Mouse (Mus musculus): Measurements from ENCODE around the gene Lce3f. TPM values are rescaled to one million over a fixed set of nuclear protein-coding genes. Genes with fewer than 3 reads are reported as not detected.
A peak's percentile ranks its signal among the peaks of the same experiment; 100 is the strongest.

Gene Lce3f
- total and polyA plus RNA-seq, 2 experiments from 2014 or later = not detected

- Histone ChIP-seq H3K9me3 (ENCODE audit: low read length) (no peaks in the 10 kb centered on the region), H3K4me2 (ENCODE audit: low read depth, low read length, poor library complexity, severe bottlenecking) (no peak overlapping the region), H3K36me3 (ENCODE audit: insufficient read depth, low read length) (no peaks in the 10 kb centered on the region), H3K9ac (replicated peaks; ENCODE audit: low read length, poor library complexity, severe bottlenecking) (no peak overlapping the region), H3K27me3 (ENCODE audit: insufficient read depth, low read length) (no peaks in the 10 kb centered on the region), H3K27ac (ENCODE audit: low read depth, low read length) (no peak overlapping the region), H3K4me3 (ENCODE audit: low read depth, low read length) (no peak overlapping the region), H3K4me1 (ENCODE audit: insufficient read depth, low read length) (no peaks in the 10 kb centered on the region)
- no peak for TF ChIP-seq CTCF (IDR thresholded peaks at IDR 0.05)
- DNase-seq (ENCODE audit: low spot score) (no peak), ATAC-seq (ENCODE audit: low FRiP score) (no peak)
- WGBS = 94% methylated on average over 1 of the region's 1 CpGs
Measured at GRCm38 (mm10) chr3:93021171-93021570, 29.1 kb downstream of the Lce3f start.

- Histone ChIP-seq H3K27ac (ENCODE audit: low read depth, low read length) (no peak overlapping the region), H3K9ac (replicated peaks; ENCODE audit: low read length, poor library complexity, severe bottlenecking) (no peak overlapping the region), H3K4me1 (ENCODE audit: insufficient read depth, low read length) (no peaks in the 10 kb centered on the region), H3K4me2 (ENCODE audit: low read depth, low read length, poor library complexity, severe bottlenecking) (no peak overlapping the region), H3K9me3 (ENCODE audit: low read length) (no peaks in the 10 kb centered on the region), H3K27me3 (ENCODE audit: insufficient read depth, low read length) (no peaks in the 10 kb centered on the region), H3K36me3 (ENCODE audit: insufficient read depth, low read length) (no peaks in the 10 kb centered on the region), H3K4me3 (ENCODE audit: low read depth, low read length) (no peak overlapping the region)
- TF ChIP-seq CTCF (IDR thresholded peaks at IDR 0.05) = no peak
- no peak for DNase-seq (ENCODE audit: low spot score)
- WGBS = 85% methylated on average over 3 of the region's 3 CpGs
- no peak for ATAC-seq (ENCODE audit: low FRiP score)
Measured at GRCm38 (mm10) chr3:93023411-93024184, 31.6 kb downstream of the Lce3f start.

- ATAC-seq (ENCODE audit: low FRiP score) (no peak), DNase-seq (ENCODE audit: low spot score) (no peak)
- no peaks in the 10 kb centered on the region for H3K27me3 ChIP-seq (ENCODE audit: insufficient read depth, low read length)
- H3K27ac ChIP-seq (ENCODE audit: low read depth, low read length) = no peak overlapping the region
- no peak overlapping the region for H3K9ac ChIP-seq (replicated peaks; ENCODE audit: low read length, poor library complexity, severe bottlenecking)
- no peaks in the 10 kb centered on the region for H3K36me3 ChIP-seq (ENCODE audit: insufficient read depth, low read length)
- H3K4me3 ChIP-seq (ENCODE audit: low read depth, low read length) = no peak overlapping the region
- H3K9me3 ChIP-seq (ENCODE audit: low read length) = no peaks in the 10 kb centered on the region
- no peak for TF ChIP-seq CTCF (IDR thresholded peaks at IDR 0.05)
- 85% methylated on average over 2 of the region's 2 CpGs for WGBS
- H3K4me2 ChIP-seq (ENCODE audit: low read depth, low read length, poor library complexity, severe bottlenecking) = no peak overlapping the region
- no peaks in the 10 kb centered on the region for H3K4me1 ChIP-seq (ENCODE audit: insufficient read depth, low read length)
Measured at GRCm38 (mm10) chr3:93025486-93025885, 33.5 kb downstream of the Lce3f start.

- TF ChIP-seq CTCF (IDR thresholded peaks at IDR 0.05) = peak; percentile 97
- DNase-seq (ENCODE audit: low spot score) (peak; percentile 91), ATAC-seq (ENCODE audit: low FRiP score) (peak; percentile 94)
- no peak overlapping the region for H3K9ac ChIP-seq (replicated peaks; ENCODE audit: low read length, poor library complexity, severe bottlenecking)
- no peaks in the 10 kb centered on the region for H3K4me1 ChIP-seq (ENCODE audit: insufficient read depth, low read length)
- H3K4me3 ChIP-seq (ENCODE audit: low read depth, low read length) = no peak overlapping the region
- H3K9me3 ChIP-seq (ENCODE audit: low read length) = no peaks in the 10 kb centered on the region
- H3K36me3 ChIP-seq (ENCODE audit: insufficient read depth, low read length) = no peaks in the 10 kb centered on the region
- H3K27me3 ChIP-seq (ENCODE audit: insufficient read depth, low read length) = no peaks in the 10 kb centered on the region
- H3K27ac ChIP-seq (ENCODE audit: low read depth, low read length) = no peak overlapping the region
- 51% methylated on average over 5 of the region's 5 CpGs for WGBS
- H3K4me2 ChIP-seq (ENCODE audit: low read depth, low read length, poor library complexity, severe bottlenecking) = no peak overlapping the region
Measured at GRCm38 (mm10) chr3:93031450-93031849, 39.4 kb downstream of the Lce3f start.

Other genes starting within 250 kb of the Lce3f start
- gene Lce1g, start 239.9 kb upstream of the Lce3f start, total RNA-seq (2014; rRNA removed) = 1.9 TPM in 1 of 2 replicates, not detected in the other
- not detected in 2 replicates for gene Lce1g, start 239.9 kb upstream of the Lce3f start, polyA plus RNA-seq (2015; fragmentation: Nextera tagmentation; extraction: Ambion mirVana)
- gene Lce1h, start 227.2 kb upstream of the Lce3f start, total RNA-seq (2014; rRNA removed) = not detected in 2 replicates
- gene Lce1h, start 227.2 kb upstream of the Lce3f start, polyA plus RNA-seq (2015; fragmentation: Nextera tagmentation; extraction: Ambion mirVana) = not detected in 2 replicates
- gene Lce1i, start 213.3 kb upstream of the Lce3f start, total RNA-seq (2014; rRNA removed) = 0.66 TPM in 1 of 2 replicates, not detected in the other
- not detected in 2 replicates for gene Lce1i, start 213.3 kb upstream of the Lce3f start, polyA plus RNA-seq (2015; fragmentation: Nextera tagmentation; extraction: Ambion mirVana)
- not detected in 2 replicates for gene Lce1j, start 201.7 kb upstream of the Lce3f start, total RNA-seq (2014; rRNA removed)
- not detected in 2 replicates for gene Lce1j, start 201.7 kb upstream of the Lce3f start, polyA plus RNA-seq (2015; fragmentation: Nextera tagmentation; extraction: Ambion mirVana)
- gene Lce1k, start 184.3 kb upstream of the Lce3f start, total RNA-seq (2014; rRNA removed) = not detected in 2 replicates
- gene Lce1k, start 184.3 kb upstream of the Lce3f start, polyA plus RNA-seq (2015; fragmentation: Nextera tagmentation; extraction: Ambion mirVana) = not detected in 2 replicates
- 0.82 TPM in 1 of 2 replicates, not detected in the other for gene Kprp, start 165.0 kb upstream of the Lce3f start, total RNA-seq (2014; rRNA removed)
- not detected in 2 replicates for gene Kprp, start 165.0 kb upstream of the Lce3f start, polyA plus RNA-seq (2015; fragmentation: Nextera tagmentation; extraction: Ambion mirVana)
- not detected in 2 replicates for gene Lce1l, start 140.9 kb upstream of the Lce3f start, total RNA-seq (2014; rRNA removed)
- not detected in 2 replicates for gene Lce1l, start 140.9 kb upstream of the Lce3f start, polyA plus RNA-seq (2015; fragmentation: Nextera tagmentation; extraction: Ambion mirVana)
- 0.71 TPM in 1 of 2 replicates, not detected in the other for gene 2310050C09Rik, start 122.0 kb upstream of the Lce3f start, total RNA-seq (2014; rRNA removed)
- gene 2310050C09Rik, start 122.0 kb upstream of the Lce3f start, polyA plus RNA-seq (2015; fragmentation: Nextera tagmentation; extraction: Ambion mirVana) = not detected in 2 replicates
- not detected in 2 replicates for gene Lce3a, start 66.0 kb upstream of the Lce3f start, total RNA-seq (2014; rRNA removed)
- not detected in 2 replicates for gene Lce3a, start 66.0 kb upstream of the Lce3f start, polyA plus RNA-seq (2015; fragmentation: Nextera tagmentation; extraction: Ambion mirVana)
- not detected in 2 replicates for gene Lce3b, start 59.2 kb upstream of the Lce3f start, total RNA-seq (2014; rRNA removed)
- gene Lce3b, start 59.2 kb upstream of the Lce3f start, polyA plus RNA-seq (2015; fragmentation: Nextera tagmentation; extraction: Ambion mirVana) = not detected in 2 replicates
- gene Lce3c, start 47.7 kb upstream of the Lce3f start, total RNA-seq (2014; rRNA removed) = not detected in 2 replicates
- gene Lce3c, start 47.7 kb upstream of the Lce3f start, polyA plus RNA-seq (2015; fragmentation: Nextera tagmentation; extraction: Ambion mirVana) = not detected in 2 replicates
- not detected in 2 replicates for gene Lce3d, start 34.8 kb upstream of the Lce3f start, total RNA-seq (2014; rRNA removed)
- gene Lce3d, start 34.8 kb upstream of the Lce3f start, polyA plus RNA-seq (2015; fragmentation: Nextera tagmentation; extraction: Ambion mirVana) = not detected in 2 replicates
- not detected in 2 replicates for gene Lce3e, start 25.2 kb upstream of the Lce3f start, total RNA-seq (2014; rRNA removed)
- not detected in 2 replicates for gene Lce3e, start 25.2 kb upstream of the Lce3f start, polyA plus RNA-seq (2015; fragmentation: Nextera tagmentation; extraction: Ambion mirVana)
- 1.7 and 6.4 TPM in 2 replicates for gene Crct1, start 23.5 kb downstream of the Lce3f start, total RNA-seq (2014; rRNA removed)
- gene Crct1, start 23.5 kb downstream of the Lce3f start, polyA plus RNA-seq (2015; fragmentation: Nextera tagmentation; extraction: Ambion mirVana) = 1.3 and 2.5 TPM in 2 replicates
- 15.7 TPM in 1 of 2 replicates, not detected in the other for gene Lce1m, start 26.8 kb downstream of the Lce3f start, total RNA-seq (2014; rRNA removed)
- not detected in 2 replicates for gene Lce1m, start 26.8 kb downstream of the Lce3f start, polyA plus RNA-seq (2015; fragmentation: Nextera tagmentation; extraction: Ambion mirVana)
- not detected in 2 replicates for gene Gm4858, start 76.6 kb downstream of the Lce3f start, total RNA-seq (2014; rRNA removed)
- gene Gm4858, start 76.6 kb downstream of the Lce3f start, polyA plus RNA-seq (2015; fragmentation: Nextera tagmentation; extraction: Ambion mirVana) = not detected in 2 replicates
- 0.33 TPM in 1 of 2 replicates, not detected in the other for gene Crnn, start 152.6 kb downstream of the Lce3f start, total RNA-seq (2014; rRNA removed)
- not detected in 2 replicates for gene Crnn, start 152.6 kb downstream of the Lce3f start, polyA plus RNA-seq (2015; fragmentation: Nextera tagmentation; extraction: Ambion mirVana)
- gene Flg2, start 205.1 kb downstream of the Lce3f start, total RNA-seq (2014; rRNA removed) = 1.4 TPM in 1 of 2 replicates, not detected in the other
- not detected in 2 replicates for gene Flg2, start 205.1 kb downstream of the Lce3f start, polyA plus RNA-seq (2015; fragmentation: Nextera tagmentation; extraction: Ambion mirVana)